Mouse (Mus musculus) MEL-GATA-1-ER (cell line): Measurements from ENCODE around the gene Ccdc9.
A peak's percentile ranks its signal among the peaks of the same experiment; 100 is the strongest.
"Not testable (repeated sequence)": the region's sequence is repeated elsewhere in the genome, so short reads cannot be mapped to it uniquely, and the experiment has no call there.

ENCODE experiments used
- DNase-seq: peaks from one replicate; pipeline ENCODE4 v3.0.0-alpha.2; 2012; ENCODE audit warnings: low read depth; ENCODE audit errors: extremely low read depth

The Ccdc9 gene

DNA sequence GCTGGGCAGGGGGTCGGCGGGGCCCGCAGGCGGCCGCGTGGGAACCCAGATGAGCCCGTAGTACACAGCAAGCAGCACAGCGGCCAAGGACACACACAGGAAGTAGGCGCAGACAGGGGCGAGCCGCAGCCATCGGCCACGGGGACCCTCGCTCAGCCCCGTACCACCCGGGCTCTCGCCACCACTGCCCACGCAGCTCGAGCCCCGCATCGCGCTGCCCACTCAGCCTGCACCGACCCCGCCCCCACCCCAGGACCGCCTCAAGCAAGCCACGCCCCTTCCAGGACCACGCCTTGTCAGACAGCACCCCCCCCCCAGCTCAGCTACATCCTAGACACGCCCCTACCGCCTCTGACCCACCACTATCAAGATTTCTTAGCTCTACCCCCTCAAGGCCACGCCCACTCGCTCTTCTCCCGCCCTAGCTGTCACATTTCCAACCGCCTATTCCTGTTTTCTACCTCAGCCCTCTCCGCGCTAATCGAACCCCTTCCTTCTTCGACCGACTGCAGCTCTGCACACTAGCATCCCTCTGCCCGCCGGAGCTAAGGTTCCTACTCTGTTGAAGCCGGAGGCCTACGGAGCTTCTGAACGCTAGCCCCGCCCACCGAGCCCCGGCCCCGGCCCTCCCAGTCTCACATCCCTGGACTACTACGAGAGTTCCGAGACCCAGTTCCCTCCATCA, 13.4 kb downstream of the Ccdc9 start, which contains the start of gene Inafm1:
Inafm1 (minus strand) TSS at position 537 of the 685 bp plus-strand sequence.
- DNase-seq = peak; percentile 86

DNA sequence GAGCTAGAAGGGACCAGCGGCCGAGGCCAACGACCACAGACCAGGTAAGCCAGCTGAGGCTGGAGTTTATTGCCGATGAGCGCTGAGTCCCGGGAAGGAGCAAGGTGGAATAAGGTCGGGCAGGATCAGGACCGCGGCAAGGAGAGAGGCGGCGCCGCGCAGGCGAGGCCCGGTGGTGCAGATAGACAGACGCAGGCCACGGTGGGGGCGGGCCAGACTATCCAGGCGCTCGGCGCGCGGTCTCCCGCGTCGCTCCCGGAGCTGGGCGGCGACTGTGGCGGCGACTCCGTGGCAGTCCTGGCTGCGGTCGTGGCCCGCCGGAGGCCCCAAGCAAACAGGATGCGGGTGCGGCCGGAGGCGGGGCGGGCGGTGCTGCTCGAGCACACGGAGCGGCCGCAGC, 13.9 kb downstream of the Ccdc9 start:
- no peak for DNase-seq

DNA sequence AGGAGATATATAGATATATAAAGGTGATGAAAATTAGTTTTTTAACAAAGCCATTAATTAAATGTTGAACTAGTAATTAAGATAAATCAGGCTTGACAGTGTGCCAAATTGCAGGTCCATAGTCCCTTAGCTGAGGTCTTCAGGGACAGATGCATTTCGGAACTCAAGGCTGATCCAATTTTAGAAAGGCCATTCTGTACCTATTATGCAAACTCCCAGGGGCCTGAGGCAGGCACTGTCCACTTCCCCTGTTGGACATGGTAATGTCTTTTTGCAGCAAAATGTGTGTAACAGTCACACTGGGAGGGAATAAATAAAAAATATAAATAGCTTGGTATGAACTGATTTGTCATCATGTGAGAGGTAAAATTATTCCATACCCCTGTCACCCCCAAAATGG, 15.5 kb downstream of the Ccdc9 start:
- no peak for DNase-seq

DNA sequence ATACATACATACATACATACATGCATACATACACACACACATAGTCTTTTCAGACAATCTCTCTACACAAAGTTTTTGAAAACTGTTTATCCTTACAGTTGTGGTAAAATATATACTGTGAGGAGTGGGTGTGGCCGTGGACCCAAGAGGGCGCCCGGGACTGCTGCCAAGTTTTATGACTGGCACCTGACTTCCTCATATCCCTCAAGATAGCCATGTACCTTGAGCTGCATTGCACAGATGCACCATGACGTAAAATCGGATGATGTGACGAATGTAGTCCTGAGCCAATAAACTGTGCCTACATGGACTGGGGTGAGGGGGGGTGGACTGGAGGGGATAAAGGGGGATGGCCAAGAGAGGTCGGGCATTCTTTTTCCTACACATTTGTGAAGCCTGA, 20.0 kb downstream of the Ccdc9 start:
- peak; percentile 71 for DNase-seq

DNA sequence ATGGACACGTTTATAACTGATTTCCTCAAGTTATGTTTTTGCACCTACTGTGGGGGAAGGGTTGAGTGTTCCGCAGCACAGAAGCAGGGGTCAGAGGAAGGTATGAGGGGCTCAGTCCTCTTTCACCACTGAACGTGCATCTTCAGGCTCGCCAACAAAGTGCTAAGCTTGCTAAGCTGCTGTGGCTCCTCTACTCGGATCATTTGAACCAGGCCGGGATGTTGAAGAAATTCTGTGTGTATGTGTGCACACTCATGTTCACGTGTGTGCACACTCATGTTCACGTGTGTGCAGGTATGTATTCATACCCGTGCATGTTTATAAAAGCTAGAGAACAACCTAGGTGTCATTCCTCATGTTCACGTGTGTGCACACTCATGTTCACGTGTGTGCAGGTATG, 20.7 kb downstream of the Ccdc9 start:
- DNase-seq = no peak

DNA sequence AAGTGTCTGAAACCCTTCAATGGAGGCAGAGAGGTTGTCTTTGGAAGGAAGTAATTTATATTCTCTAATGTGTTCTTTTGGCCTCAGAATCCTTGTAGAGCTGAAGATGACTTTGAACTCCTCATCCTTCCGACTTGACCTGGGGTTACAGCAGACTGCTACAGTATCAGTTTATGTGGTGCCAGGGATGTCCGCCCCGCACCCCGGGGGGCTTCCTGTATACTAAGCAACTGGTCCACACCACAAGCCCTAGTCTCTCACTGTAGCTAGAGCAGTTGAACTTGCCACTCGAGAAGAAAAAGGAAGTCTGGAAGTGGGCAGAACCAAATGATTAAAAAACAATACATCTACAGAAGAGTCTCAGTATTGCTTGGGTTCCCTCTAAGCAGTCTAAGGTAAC, 22.8 kb downstream of the Ccdc9 start:
- DNase-seq = no peak

DNA sequence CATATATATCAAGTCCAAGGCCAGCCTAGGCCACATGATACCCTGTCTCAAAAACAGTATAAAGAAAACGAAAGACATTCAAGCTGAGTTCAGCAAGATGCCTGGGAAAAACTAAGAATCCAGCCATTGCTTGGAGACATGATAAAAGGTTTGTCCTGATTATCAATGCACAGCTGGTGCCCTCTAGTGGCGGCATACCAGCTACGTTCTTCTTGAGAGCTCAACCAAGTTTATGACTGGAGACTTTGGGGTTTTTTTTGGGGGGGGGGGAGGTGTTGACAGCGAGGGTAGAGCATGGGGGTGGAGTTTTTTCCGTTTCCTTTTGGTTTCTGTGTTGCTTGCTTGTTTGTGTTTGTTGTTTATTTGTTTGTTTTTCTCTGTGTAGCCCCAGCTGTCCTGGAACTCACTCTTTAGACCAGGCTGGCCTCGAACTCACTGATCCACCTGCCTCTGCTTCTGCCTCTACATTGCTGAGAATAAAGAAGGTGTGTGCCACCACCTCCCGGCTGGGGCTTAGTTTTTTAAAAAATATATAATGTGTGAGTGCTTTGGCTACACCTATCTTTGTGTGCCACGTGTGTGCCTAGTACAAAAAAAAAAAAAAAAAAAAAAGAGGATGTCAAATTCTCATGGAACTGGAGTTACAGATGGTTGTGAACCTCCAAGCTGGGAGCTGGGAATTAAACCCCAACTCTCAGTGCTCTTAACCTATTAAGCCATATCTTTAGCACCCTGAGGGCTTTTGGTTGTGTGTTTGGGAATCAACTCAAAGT, 23.4 kb downstream of the Ccdc9 start:
- peak; percentile 77 for DNase-seq

DNA sequence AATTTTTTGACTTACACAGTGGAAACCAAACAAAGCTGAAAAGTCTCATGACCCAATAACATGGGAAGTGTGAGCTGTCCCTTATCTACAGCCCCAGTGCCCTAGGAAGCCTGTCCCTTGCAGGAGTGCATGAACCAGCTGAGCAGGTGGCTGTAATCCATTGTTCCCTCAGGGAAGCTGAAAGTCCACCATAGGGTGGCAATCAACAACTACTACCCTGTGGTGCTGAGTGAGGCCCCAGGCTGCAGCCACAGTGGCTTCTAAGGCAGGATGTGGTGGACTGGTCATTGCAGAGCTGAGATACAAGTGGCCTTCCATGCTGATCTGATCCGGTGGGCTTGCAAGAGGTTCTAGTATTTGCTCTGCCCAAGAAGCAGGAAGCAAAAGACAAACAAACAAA, 25.5 kb downstream of the Ccdc9 start:
- no peak for DNase-seq

DNA sequence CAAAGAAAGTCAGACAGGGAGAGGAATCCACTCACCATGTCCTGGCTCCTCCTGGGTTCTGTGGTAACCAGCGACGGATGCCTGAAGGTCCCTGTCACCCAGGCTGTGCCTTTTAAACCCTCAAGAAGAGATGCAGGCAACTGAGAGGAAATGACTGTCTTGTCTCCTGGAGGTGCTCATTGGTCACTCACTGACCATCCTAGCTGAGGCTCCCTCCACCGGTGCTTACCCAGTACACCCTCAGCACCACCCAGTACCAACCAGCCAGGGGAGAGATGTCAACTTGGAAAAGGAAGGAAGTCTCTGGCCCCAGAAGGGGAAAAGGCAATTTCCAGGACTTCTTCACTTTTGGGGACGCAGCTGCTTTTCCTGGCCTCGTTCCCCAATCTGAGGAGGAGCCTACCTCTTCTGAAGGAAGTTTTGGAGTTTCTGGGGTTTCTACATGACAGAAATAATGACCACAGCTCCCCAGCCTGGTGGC, 27.4 kb downstream of the Ccdc9 start, which contains the start of gene C5ar1:
C5ar1 (minus strand) TSS at position 431 of the 481 bp plus-strand sequence.
- DNase-seq = no peak

DNA sequence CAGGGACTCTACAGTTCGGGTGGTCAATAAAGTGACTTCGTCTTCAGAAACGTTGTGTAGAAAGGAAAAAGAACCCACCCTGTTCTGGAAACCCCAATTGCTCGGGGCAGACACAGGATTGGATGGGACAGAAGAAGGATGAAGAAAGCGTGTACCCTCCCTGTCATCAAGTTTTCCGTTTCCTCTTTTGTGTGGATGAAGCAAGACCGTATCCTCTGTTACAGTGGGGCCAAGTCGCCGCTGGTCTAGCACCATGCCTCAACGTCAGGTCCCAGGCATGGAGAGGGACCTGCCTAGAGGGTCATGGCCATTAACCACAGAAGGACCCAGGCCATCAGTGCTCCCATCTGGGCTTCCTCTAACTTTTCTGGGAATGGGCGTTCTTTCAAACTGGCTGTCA, 28.8 kb downstream of the Ccdc9 start:
- DNase-seq = no peak

DNA sequence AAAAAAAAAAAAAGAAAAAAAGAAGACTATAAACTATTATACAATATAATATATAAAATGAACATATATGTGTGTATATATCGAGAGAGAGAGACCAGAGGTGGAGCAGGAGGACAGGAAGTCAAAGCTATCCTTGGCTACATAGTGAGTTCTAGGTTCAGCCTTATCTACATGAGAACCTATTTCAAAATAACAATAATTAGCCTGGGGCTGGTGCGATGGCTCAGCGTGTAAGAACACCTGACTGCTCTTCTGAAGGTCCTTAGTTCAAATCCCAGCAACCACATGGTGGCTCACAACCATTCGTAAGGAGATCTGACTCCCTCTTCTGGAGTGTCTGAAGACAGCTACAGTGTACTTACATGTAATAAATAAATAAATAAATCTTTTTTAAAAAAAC, 30.6 kb downstream of the Ccdc9 start:
- DNase-seq = not testable (repeated sequence)

DNA sequence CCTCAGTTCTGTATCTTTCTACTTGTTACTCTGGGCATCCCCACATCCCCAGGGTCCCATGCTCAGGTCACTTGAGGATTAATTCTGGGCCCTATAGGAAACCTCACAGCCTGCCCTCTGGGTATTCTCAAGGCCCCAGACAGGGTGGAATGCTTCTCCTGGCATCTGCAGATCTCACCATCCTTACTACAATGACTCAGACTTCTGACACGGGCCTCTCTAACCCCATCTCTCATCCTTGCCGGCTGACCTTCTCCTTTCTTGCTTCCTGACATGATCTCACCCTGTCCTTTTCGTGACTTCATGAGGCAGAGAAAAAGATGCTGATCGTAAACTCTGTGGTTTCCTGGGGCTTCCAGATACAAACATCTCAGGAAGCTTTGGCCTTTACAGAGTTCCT, 32.4 kb downstream of the Ccdc9 start:
- no peak for DNase-seq

DNA sequence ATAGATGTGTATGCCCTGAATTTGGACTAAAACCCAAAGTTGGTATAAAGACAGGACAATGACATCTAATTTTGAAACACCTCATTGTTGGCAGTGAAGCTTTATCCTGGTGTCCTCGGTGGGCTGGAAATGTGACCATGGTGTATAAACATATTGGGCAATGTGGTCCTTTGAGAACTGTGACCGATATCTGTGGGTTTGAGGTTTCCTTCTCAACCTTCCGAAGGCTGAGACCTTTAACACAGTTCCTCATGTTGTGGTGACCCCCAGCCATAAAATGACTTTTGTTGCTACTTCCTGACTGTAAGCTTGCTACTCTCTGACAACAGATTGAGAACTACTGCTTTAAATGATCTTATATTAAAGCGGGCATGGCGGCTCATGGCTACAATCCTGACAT, 35.9 kb downstream of the Ccdc9 start:
- no peak for DNase-seq

DNA sequence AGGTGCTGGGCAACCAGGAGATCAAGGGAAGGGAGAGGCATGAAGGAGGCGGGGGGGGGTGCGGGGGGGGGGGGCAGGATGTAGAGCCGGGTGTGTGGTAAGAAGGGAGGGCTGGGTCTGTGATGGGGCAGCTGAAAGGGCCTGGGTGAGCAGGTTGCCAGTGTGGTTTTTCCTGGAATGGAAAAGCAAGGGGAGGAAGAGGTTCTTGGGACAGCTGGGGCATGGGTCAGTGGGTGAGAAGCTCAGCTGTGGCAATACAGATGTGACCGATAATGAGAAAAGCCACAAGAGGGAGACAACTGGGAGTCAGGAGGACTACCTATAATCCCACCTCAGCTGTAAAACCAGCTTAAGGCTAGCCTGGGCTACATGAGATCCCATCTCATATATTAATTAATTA, 40.6 kb downstream of the Ccdc9 start:
- DNase-seq = no peak

DNA sequence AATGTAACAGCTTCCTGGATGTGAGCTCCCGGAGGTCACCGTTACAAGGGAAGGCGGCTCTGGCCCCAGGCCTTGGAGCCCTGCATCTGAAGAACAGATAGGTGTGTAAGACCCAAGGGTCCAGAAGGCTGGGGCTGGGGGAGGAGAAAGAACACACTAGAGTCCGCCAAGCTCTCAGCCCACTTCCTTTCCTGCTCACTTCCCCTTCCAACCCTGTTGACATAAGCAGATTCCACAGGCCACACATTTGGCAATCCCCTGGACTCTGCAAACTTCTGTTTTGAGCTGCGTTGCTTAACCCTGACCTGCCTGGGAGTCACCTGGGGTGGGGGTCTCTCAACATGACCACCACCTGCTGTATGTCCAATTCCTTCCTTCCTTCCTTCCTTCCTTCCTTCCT, 42.5 kb downstream of the Ccdc9 start, which contains the start of gene C5ar2:
C5ar2 (minus strand) TSS at position 88 of the 400 bp plus-strand sequence.
- DNase-seq = no peak

DNA sequence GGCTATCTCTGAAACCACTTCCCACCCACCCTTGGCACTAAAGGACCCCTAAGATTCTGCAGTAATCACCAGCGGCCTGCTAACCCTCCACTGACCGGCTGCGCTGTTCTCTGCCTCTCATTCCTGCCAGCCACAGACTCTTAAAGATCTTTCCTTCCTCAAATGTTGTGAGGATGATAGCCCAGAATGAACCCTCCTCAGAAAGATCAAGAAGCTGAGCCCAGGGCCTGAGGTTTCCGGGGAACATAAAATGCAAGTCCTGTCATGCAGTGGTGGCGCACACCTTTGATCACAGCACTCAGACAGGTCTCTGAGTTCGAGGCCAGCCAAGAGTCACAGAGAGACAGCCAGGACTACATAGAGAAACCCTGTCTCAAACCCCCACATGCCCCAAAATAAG, 44.4 kb downstream of the Ccdc9 start:
- DNase-seq = no peak

DNA sequence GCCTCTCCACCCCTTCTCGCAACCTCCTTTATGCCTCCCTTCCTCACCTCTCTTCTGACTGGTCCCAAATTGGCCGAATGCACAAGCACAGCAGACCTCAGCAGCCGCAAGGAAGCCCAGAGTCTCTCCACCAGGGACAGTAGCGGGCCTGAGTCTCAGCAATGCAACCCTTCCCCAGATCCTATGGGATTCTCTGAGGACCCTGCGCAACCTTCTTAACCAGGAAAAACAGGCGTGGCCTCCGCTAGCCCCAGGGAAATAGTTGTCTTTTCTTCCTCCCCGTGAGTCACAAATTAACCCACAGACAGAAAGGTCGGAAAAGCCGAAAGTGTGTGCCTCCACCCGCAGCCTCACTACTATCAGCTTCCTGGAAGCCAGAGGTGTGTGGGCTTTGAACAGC, 44.8 kb downstream of the Ccdc9 start:
- no peak for DNase-seq

DNA sequence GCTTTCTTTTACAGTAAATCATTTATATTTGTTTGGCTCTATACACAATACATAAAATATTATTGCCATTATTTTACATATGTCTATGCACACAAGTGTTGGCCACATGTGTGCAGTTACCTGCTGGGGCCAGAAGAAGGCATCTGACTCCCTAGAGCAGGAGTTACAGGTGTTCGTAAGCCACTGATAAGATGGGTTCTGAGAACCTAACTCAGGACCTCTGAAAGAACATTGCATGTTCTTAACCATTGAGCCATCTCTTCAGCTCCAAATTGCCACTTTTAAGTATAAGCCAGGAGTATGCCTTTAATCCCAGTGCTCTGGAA, 45.7 kb downstream of the Ccdc9 start:
- DNase-seq = no peak

DNA sequence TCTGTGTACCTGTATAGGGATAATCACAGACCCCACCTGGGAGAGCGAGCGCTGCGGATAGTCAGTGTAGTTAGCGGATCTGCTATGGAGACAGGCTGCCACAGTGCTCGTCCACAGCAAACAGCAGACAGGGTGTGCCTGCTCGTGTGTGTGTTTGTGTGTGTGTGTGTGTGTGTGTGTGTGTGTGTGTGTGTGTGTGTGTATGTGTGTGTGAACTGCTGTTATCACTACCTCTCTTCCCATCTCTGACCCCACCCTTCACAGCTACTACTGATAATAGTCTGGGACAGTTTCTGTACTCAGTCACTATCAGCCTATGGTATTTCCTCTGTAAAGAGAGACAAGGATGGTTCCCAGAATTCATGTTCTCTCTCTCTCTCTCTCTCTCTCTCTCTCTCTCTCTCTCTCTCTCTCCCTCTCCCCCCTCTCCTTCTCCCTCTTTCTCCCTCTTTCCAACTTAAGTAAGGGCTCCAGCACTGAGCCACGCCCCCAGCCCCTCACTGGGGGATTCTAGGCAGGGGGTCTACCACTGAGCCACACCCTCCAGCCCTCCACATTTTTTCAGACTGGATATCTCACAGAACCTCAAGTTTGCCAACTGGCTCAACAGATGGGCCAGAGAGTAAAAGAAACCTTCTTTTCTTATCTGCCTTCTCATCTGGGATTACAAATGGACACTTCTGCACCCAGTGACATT, 46.2 kb downstream of the Ccdc9 start:
- no peak for DNase-seq

DNA sequence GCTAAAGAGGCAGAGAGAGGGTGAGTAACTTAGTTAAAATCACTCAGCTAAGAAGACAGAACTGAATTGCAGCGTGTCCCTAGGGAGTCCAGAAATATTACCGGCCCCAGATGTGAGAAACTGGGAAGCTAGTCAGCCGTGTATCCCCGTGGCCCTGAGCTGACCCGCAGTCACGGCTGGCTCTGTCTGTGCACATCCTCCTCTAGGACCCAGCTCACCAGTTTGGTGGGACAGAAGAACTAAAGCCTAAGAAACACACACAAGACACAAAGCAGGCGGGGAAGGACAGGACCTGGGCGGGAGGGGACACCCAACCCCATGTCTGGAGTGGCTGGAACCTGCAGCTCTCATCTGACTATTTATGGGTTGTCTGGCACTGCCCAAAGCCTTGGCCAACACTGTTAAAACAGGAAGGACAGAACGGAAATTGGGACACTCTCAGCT, 47.0 kb downstream of the Ccdc9 start:
- DNase-seq = no peak

DNA sequence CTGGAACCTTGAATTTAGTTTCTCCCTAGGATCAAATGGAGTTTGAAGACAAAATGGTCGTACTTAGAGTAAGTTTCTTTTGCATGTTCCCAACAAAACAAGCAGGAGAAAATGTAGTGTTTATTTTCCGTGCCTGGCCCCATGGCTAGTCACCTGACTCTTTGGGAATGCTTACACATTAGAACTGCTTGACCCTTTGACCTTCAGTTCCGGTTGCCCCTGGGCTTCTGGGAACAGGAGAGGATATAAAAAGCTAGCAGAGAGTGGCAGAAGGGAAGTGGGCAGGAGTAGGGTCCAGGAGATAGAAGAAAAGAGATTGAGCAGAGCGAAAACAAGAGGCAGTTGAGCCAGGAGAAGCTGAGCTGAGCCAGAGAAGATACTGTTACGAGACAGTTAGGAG, 56.7 kb downstream of the Ccdc9 start:
- DNase-seq = no peak
